Mouse (Mus musculus): ENCODE results near the gene Lfng. TPM values are rescaled to one million over a fixed set of nuclear protein-coding genes. Genes with fewer than 3 reads are reported as not detected.

Gene Lfng
- polyA plus RNA-seq, 2 experiments: 19.2 to 38.9 TPM

DNA sequence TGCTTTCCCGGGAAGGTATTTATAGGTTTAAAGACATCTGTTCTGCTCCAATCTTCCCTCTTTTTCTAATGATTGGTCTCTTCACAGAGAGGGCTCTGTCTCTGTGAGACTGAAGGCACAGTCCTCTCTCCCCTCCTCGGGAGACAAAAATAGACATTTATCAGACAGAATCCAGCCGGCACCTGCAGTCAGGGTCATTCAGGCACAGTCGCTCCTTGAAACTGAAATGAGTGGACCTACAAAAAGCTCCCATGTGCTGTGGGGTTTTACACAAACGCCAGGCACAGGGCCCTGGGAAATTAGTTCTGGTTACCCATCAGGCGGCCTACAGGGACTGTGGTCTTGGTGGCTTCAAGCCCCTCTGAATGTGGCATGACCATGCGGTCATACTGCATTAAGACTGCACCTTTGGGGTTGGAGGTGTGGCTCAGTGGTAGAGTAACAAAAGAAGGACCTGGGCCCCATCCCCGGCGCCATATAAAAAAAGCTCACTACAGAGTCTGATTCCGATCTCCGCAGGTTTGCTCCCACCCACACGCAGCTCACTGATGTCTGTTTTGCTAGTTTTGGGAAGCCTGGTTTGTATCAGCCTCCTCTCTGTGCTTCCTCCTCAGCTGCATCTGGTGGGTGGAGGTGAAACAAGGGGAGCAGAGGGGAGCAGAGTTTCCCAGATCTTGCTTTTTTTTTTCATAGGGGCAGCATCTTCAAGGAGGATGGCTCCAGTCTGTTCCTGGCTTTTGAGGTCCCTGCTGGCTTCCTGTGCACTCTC is 54.9 kb downstream of the Lfng start:
- Histone ChIP-seq H3K9ac (ENCODE audit: low read depth, low read length, severe bottlenecking) (0 out of 2 replicates have a peak overlapping the region, but pooled peaks have one; percentile 5), H3K27me3 (ENCODE audit: control insufficient read depth, insufficient read depth, low read length) (no peaks in the 10 kb centered on the region), H3K4me1 (ENCODE audit: control insufficient read depth, insufficient read depth, low read length) (peaks cover 21% of the 10 kb centered on the region), H3K36me3 (ENCODE audit: control insufficient read depth, insufficient read depth, low read length) (peaks cover 10% of the 10 kb centered on the region; the same call in 1 of the 2 replicates), H3K27ac (replicated peaks; ENCODE audit: low read depth, low read length) (0 out of 2 replicates have a peak overlapping the region, but pooled peaks have one; percentile 13), H3K9me3 (ENCODE audit: control insufficient read depth, low read length) (no peaks in the 10 kb centered on the region), H3K4me2 (replicated peaks; ENCODE audit: low read depth, low read length, severe bottlenecking) (no peak overlapping the region), H3K4me3 (replicated peaks; ENCODE audit: low read length) (no peak overlapping the region)
- WGBS: 44% methylated on average over 12 of the region's 12 CpGs
- no peak for TF ChIP-seq POLR2A (IDR thresholded peaks at IDR 0.05; ENCODE audit: borderline replicate concordance, extremely low read depth, insufficient read depth, insufficient read length)
- ATAC-seq (ENCODE audit: low FRiP score, low read depth) (no peak), DNase-seq (ENCODE audit: low spot score) (no peak)

DNA sequence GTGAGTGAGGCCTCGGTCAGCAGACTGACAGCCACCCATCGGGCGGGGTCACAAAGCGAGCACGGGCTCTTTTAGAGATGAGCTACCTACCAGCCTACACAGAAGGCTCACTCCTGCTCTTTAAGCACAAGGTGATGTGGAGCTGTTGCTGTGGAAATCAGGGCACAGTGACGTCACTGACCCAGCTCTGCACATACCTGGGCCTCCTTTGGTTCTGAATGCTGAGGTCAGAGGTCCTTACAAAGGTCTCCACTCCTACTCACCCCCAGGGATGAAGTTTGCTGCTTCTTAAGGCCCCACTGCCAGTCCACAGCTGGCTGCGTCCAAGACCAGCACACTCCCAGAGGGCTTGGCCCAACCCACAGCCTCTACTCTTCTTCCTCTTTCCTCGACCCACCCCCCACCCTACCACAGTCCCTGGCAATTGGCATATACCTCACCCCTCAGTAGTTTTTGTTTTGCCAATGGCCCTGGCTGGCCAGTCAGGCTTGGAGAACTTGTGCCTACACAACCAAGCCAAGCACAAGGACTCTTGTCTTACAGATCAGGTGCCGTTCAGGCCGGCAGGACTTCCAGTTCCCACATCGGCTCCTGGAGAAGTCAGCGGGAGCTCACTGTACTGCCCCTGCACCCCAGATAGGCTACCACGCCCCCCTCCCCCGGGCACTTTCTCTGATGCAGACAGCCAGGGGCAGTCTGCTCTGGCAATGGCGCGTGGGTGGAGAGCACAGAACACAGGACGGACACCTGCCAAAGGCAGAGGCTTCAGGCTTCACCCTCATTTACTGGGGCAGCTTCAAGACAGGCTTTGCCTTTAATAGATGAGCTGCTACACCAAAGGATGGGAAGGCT is 55.8 kb downstream of the Lfng start:
- no peak for ATAC-seq (ENCODE audit: low FRiP score, low read depth)
- Histone ChIP-seq H3K9me3 (ENCODE audit: control insufficient read depth, low read length) (no peaks in the 10 kb centered on the region), H3K36me3 (ENCODE audit: control insufficient read depth, insufficient read depth, low read length) (peaks cover 10% of the 10 kb centered on the region; the same call in 1 of the 2 replicates), H3K9ac (ENCODE audit: low read depth, low read length, severe bottlenecking) (0 out of 2 replicates have a peak overlapping the region, but pooled peaks have one; percentile 5), H3K27me3 (ENCODE audit: control insufficient read depth, insufficient read depth, low read length) (no peaks in the 10 kb centered on the region), H3K27ac (replicated peaks; ENCODE audit: low read depth, low read length) (no peak overlapping the region), H3K4me1 (ENCODE audit: control insufficient read depth, insufficient read depth, low read length) (peaks cover 21% of the 10 kb centered on the region), H3K4me3 (replicated peaks; ENCODE audit: low read length) (no peak overlapping the region), H3K4me2 (replicated peaks; ENCODE audit: low read depth, low read length, severe bottlenecking) (no peak overlapping the region)
- no peak for TF ChIP-seq POLR2A (IDR thresholded peaks at IDR 0.05; ENCODE audit: borderline replicate concordance, extremely low read depth, insufficient read depth, insufficient read length)
- no peak for DNase-seq (ENCODE audit: low spot score)
- 70% methylated on average over 17 of the region's 17 CpGs for WGBS

DNA sequence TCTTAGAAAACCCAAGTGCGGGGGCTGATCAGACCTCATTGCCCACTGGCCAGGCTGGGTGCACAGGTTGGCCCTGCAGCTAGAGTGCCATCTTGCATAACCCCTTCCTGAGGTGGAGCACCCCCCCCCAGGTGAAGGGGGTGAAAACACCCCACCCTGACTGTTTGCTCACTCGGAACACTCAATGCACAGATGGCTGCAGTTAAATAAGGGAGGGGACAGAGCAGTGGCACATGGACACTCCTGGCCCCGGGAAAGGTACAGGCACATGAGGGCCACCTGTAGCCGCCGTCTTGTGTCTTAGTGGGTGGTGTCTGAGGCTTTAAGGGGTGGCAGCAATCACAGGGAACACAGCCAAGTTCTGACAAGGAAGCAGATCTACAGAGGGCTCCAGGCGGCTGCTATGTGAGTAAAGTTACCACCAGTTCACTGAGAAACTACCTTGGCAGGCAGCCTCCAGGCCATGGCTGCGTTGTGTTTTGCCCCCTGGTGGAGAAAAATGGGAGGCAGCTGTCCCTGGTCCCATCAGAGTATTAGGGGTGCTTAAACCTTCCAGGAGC is 56.6 kb downstream of the Lfng start:
- no peaks in the 10 kb centered on the region for H3K9me3 ChIP-seq (ENCODE audit: control insufficient read depth, low read length)
- ATAC-seq (ENCODE audit: low FRiP score, low read depth): peak; percentile 67; the same call in 1 of the 2 replicates
- 35% methylated on average over 7 of the region's 7 CpGs for WGBS

More for the DNA sequence above, 56.6 kb downstream of the Lfng start:
- Histone ChIP-seq H3K27me3 (ENCODE audit: control insufficient read depth, insufficient read depth, low read length) (no peaks in the 10 kb centered on the region), H3K4me1 (ENCODE audit: control insufficient read depth, insufficient read depth, low read length) (peaks cover 21% of the 10 kb centered on the region), H3K4me2 (replicated peaks; ENCODE audit: low read depth, low read length, severe bottlenecking) (no peak overlapping the region), H3K27ac (replicated peaks; ENCODE audit: low read depth, low read length) (no peak overlapping the region), H3K9ac (ENCODE audit: low read depth, low read length, severe bottlenecking) (no peak overlapping the region), H3K4me3 (replicated peaks; ENCODE audit: low read length) (no peak overlapping the region), H3K36me3 (ENCODE audit: control insufficient read depth, insufficient read depth, low read length) (peaks cover 12% of the 10 kb centered on the region)
- TF ChIP-seq POLR2A (IDR thresholded peaks at IDR 0.05; ENCODE audit: borderline replicate concordance, extremely low read depth, insufficient read depth, insufficient read length): no peak
- peak; percentile 80 for DNase-seq (ENCODE audit: low spot score)

Other genes with a start within 250 kb of the Lfng start
- gene Snx8, start 218.1 kb upstream of the Lfng start, polyA plus RNA-seq (2012; rRNA removed): 23.0 and 29.8 TPM in 2 replicates
- 9.7 and 12.3 TPM in 2 replicates for gene Snx8, start 218.1 kb upstream of the Lfng start, polyA plus RNA-seq (2014; fragmentation: Nextera tagmentation; extraction: Ambion mirVana)
- 108 and 119 TPM in 2 replicates for gene Eif3b, start 188.0 kb upstream of the Lfng start, polyA plus RNA-seq (2012; rRNA removed)
- gene Eif3b, start 188.0 kb upstream of the Lfng start, polyA plus RNA-seq (2014; fragmentation: Nextera tagmentation; extraction: Ambion mirVana): 145 and 151 TPM in 2 replicates
- gene Gm4869, start 161.7 kb upstream of the Lfng start, polyA plus RNA-seq (2012; rRNA removed): 0.13 TPM in 2 replicates
- not detected in 2 replicates for gene Gm4869, start 161.7 kb upstream of the Lfng start, polyA plus RNA-seq (2014; fragmentation: Nextera tagmentation; extraction: Ambion mirVana)
- gene Chst12, start 101.8 kb upstream of the Lfng start, polyA plus RNA-seq (2012; rRNA removed): 22.9 and 28.4 TPM in 2 replicates
- 22.4 and 22.6 TPM in 2 replicates for gene Chst12, start 101.8 kb upstream of the Lfng start, polyA plus RNA-seq (2014; fragmentation: Nextera tagmentation; extraction: Ambion mirVana)
- gene Grifin, start 42.2 kb upstream of the Lfng start, polyA plus RNA-seq (2012; rRNA removed): 0.18 and 0.19 TPM in 2 replicates
- gene Grifin, start 42.2 kb upstream of the Lfng start, polyA plus RNA-seq (2014; fragmentation: Nextera tagmentation; extraction: Ambion mirVana): not detected in 2 replicates
- gene Ttyh3, start 41.7 kb downstream of the Lfng start, polyA plus RNA-seq (2012; rRNA removed): 118 and 180 TPM in 2 replicates
- 57.5 and 66.3 TPM in 2 replicates for gene Ttyh3, start 41.7 kb downstream of the Lfng start, polyA plus RNA-seq (2014; fragmentation: Nextera tagmentation; extraction: Ambion mirVana)
- gene Iqce, start 95.1 kb downstream of the Lfng start, polyA plus RNA-seq (2012; rRNA removed): 38.3 and 43.1 TPM in 2 replicates
- 23.4 and 24.0 TPM in 2 replicates for gene Iqce, start 95.1 kb downstream of the Lfng start, polyA plus RNA-seq (2014; fragmentation: Nextera tagmentation; extraction: Ambion mirVana)
- gene Brat1, start 97.7 kb downstream of the Lfng start, polyA plus RNA-seq (2012; rRNA removed): 29.6 and 38.6 TPM in 2 replicates
- 19.9 and 22.2 TPM in 2 replicates for gene Brat1, start 97.7 kb downstream of the Lfng start, polyA plus RNA-seq (2014; fragmentation: Nextera tagmentation; extraction: Ambion mirVana)
- gene Amz1, start 116.8 kb downstream of the Lfng start, polyA plus RNA-seq (2012; rRNA removed): 1.1 and 1.4 TPM in 2 replicates
- gene Amz1, start 116.8 kb downstream of the Lfng start, polyA plus RNA-seq (2014; fragmentation: Nextera tagmentation; extraction: Ambion mirVana): 0.88 and 1.1 TPM in 2 replicates
- 63.8 and 91.5 TPM in 2 replicates for gene Gna12, start 223.1 kb downstream of the Lfng start, polyA plus RNA-seq (2012; rRNA removed)
- gene Gna12, start 223.1 kb downstream of the Lfng start, polyA plus RNA-seq (2014; fragmentation: Nextera tagmentation; extraction: Ambion mirVana): 46.7 and 55.5 TPM in 2 replicates

Measured in limb, embryonic 14.5 days (tissue).